Mouse (Mus musculus): ENCODE data around the gene Gnb1l. TPM values are rescaled to one million over a fixed set of nuclear protein-coding genes. Genes with fewer than 3 reads are reported as not detected.

Gnb1l gene
- total and polyA plus RNA-seq, 2 experiments from 2014 or later: 12.3 to 16.9 TPM

GRCm38 (mm10) chr16:18459335-18459954 is 39.1 kb upstream of the Gnb1l start:
- WGBS: 21% methylated on average over 12 of the region's 12 CpGs
- Histone ChIP-seq H3K4me1 (ENCODE audit: insufficient read depth) (no peaks in the 10 kb centered on the region; the same call in 1 of the 2 replicates), H3K27me3 (ENCODE audit: insufficient read depth, low read length) (no peaks in the 10 kb centered on the region), H3K9ac (peak overlapping the region; percentile 33; the same call in 1 of the 2 replicates), H3K36me3 (ENCODE audit: insufficient read depth) (peaks cover 13% of the 10 kb centered on the region; the same call in 1 of the 2 replicates), H3K27ac (ENCODE audit: low read depth, low read length) (no peak overlapping the region), H3K4me2 (ENCODE audit: low read depth) (peak overlapping the region; percentile 26), H3K9me3 (ENCODE audit: low read length) (no peaks in the 10 kb centered on the region), H3K4me3 (ENCODE audit: low read depth, low read length) (no peak overlapping the region)
- ATAC-seq: peak; percentile 46; the same call in 1 of the 2 replicates
- no peak for DNase-seq
- no peak for TF ChIP-seq CTCF (IDR thresholded peaks at IDR 0.05; ENCODE audit: low read depth)

DNA sequence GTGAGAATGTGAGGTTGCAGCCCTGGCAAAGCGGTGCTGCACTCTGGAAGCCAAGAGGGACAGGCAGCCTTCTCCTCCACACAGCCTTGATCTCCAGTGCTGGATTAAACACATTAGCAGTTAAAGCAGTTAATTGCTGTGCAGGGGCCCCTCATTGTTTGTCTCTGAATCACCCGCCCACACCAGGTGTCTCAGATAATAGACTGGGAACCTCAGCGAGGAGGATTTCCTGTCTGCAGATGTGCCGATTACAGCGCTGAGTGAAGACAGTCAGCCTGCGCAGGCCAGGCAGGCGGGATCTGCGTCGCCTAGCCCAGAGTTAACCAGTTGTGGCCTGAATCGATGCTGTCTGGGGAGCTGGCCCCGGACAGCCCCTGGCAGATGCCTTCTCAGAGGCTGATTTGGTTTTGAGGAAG is 38.5 kb upstream of the Gnb1l start:
- Histone ChIP-seq H3K27me3 (ENCODE audit: insufficient read depth, low read length) (no peaks in the 10 kb centered on the region), H3K9ac (peak overlapping the region; percentile 33; the same call in 1 of the 2 replicates), H3K4me3 (ENCODE audit: low read depth, low read length) (no peak overlapping the region), H3K36me3 (ENCODE audit: insufficient read depth) (peaks cover 11% of the 10 kb centered on the region; the same call in 1 of the 2 replicates), H3K4me1 (ENCODE audit: insufficient read depth) (no peaks in the 10 kb centered on the region; the same call in 1 of the 2 replicates), H3K4me2 (ENCODE audit: low read depth) (peak overlapping the region; percentile 26), H3K9me3 (ENCODE audit: low read length) (no peaks in the 10 kb centered on the region), H3K27ac (ENCODE audit: low read depth, low read length) (no peak overlapping the region; the same call in 1 of the 2 replicates)
- ATAC-seq (peak; percentile 86), DNase-seq (peak; percentile 58)
- no peak for TF ChIP-seq CTCF (IDR thresholded peaks at IDR 0.05; ENCODE audit: low read depth)
- 5% methylated on average over 11 of the region's 11 CpGs for WGBS

GRCm38 (mm10) chr16:18460826-18461225 is 37.7 kb upstream of the Gnb1l start:
- no peak overlapping the region for H3K4me2 ChIP-seq (ENCODE audit: low read depth)
- no peaks in the 10 kb centered on the region for H3K27me3 ChIP-seq (ENCODE audit: insufficient read depth, low read length)
- DNase-seq (no peak), ATAC-seq (no peak)
- no peaks in the 10 kb centered on the region for H3K9me3 ChIP-seq (ENCODE audit: low read length)
- no peak overlapping the region for H3K4me3 ChIP-seq (ENCODE audit: low read depth, low read length)
- H3K4me1 ChIP-seq (ENCODE audit: insufficient read depth): no peaks in the 10 kb centered on the region; the same call in 1 of the 2 replicates
- H3K36me3 ChIP-seq (ENCODE audit: insufficient read depth): peaks cover 11% of the 10 kb centered on the region; the same call in 1 of the 2 replicates
- 92% methylated on average over 3 of the region's 3 CpGs for WGBS
- no peak overlapping the region for H3K27ac ChIP-seq (ENCODE audit: low read depth, low read length)
- no peak overlapping the region for H3K9ac ChIP-seq
- TF ChIP-seq CTCF (IDR thresholded peaks at IDR 0.05; ENCODE audit: low read depth): no peak

- WGBS: 72% methylated on average over 9 of the region's 9 CpGs
Measured at GRCm38 (mm10) chr16:18462031-18462430, 36.5 kb upstream of the Gnb1l start.

DNA sequence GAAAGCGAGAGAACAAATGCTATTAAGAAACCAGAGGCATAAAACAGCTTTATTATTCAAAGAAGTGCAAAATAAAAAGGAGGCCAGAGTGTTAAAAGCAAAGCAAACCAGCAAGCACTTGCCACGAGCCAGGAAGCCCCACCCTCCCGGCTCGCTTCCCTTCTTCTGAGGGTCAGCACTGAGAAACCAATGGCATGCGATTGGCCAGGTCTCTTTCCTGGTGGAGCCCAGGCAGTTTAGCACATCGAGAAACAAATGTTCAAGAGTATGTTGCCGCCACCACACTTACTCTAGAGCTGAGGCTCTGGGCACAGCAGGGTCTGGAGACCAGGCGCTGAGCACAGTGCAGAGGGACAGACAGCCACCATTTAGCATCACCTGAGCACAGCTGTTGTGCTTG is 35.9 kb upstream of the Gnb1l start:
- H3K27me3 ChIP-seq (ENCODE audit: insufficient read depth, low read length): no peaks in the 10 kb centered on the region
- no peaks in the 10 kb centered on the region; the same call in 1 of the 2 replicates for H3K4me1 ChIP-seq (ENCODE audit: insufficient read depth)
- H3K36me3 ChIP-seq (ENCODE audit: insufficient read depth): 0 out of 2 replicates have a peak, but pooled peaks cover 4% of the 10 kb centered on the region
- H3K4me2 ChIP-seq (ENCODE audit: low read depth): no peak overlapping the region
- no peaks in the 10 kb centered on the region for H3K9me3 ChIP-seq (ENCODE audit: low read length)
- ATAC-seq (no peak), DNase-seq (no peak)
- no peak overlapping the region for H3K27ac ChIP-seq (ENCODE audit: low read depth, low read length)
- H3K9ac ChIP-seq: no peak overlapping the region
- no peak overlapping the region for H3K4me3 ChIP-seq (ENCODE audit: low read depth, low read length)
- TF ChIP-seq CTCF (IDR thresholded peaks at IDR 0.05; ENCODE audit: low read depth): no peak
- 55% methylated on average over 8 of the region's 8 CpGs for WGBS

More at GRCm38 (mm10) chr16:18462031-18462430, 36.5 kb upstream of the Gnb1l start:
- H3K36me3 ChIP-seq (ENCODE audit: insufficient read depth): peaks cover 7% of the 10 kb centered on the region; the same call in 1 of the 2 replicates
- no peak overlapping the region for H3K27ac ChIP-seq (ENCODE audit: low read depth, low read length)
- H3K9me3 ChIP-seq (ENCODE audit: low read length): no peaks in the 10 kb centered on the region
- H3K9ac ChIP-seq: no peak overlapping the region
- no peak for TF ChIP-seq CTCF (IDR thresholded peaks at IDR 0.05; ENCODE audit: low read depth)
- ATAC-seq (no peak), DNase-seq (no peak)
- no peaks in the 10 kb centered on the region; the same call in 1 of the 2 replicates for H3K4me1 ChIP-seq (ENCODE audit: insufficient read depth)
- H3K4me2 ChIP-seq (ENCODE audit: low read depth): no peak overlapping the region
- H3K4me3 ChIP-seq (ENCODE audit: low read depth, low read length): no peak overlapping the region
- H3K27me3 ChIP-seq (ENCODE audit: insufficient read depth, low read length): no peaks in the 10 kb centered on the region

DNA sequence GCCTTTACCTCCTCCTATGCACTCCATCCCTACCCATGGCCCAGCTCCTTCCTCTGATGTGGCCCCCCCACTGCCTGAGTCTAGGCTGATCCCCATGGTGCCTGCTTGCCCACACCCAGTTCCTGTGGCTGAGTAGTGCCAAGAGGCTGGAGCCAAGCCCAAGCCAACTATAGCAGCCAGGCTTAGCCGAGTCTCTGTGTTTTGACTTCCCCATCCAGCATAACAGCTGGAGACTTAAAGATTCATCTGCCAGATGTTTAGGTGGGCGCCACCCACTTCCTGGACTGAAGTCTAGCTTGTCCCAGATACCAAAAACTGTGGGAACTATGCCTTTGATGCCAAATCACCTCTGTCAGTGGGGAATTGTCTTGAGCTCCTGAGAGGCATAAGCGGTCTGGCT is 34.2 kb upstream of the Gnb1l start:
- H3K9me3 ChIP-seq (ENCODE audit: low read length): no peaks in the 10 kb centered on the region
- no peaks in the 10 kb centered on the region; the same call in 1 of the 2 replicates for H3K4me1 ChIP-seq (ENCODE audit: insufficient read depth)
- H3K4me2 ChIP-seq (ENCODE audit: low read depth): no peak overlapping the region
- ATAC-seq (no peak), DNase-seq (no peak)
- WGBS: 68% methylated on average over 3 of the region's 3 CpGs
- H3K4me3 ChIP-seq (ENCODE audit: low read depth, low read length): no peak overlapping the region
- 0 out of 2 replicates have a peak overlapping the region, but pooled peaks have one; percentile 35 for H3K27ac ChIP-seq (ENCODE audit: low read depth, low read length)
- H3K36me3 ChIP-seq (ENCODE audit: insufficient read depth): no peaks in the 10 kb centered on the region
- no peaks in the 10 kb centered on the region for H3K27me3 ChIP-seq (ENCODE audit: insufficient read depth, low read length)
- TF ChIP-seq CTCF (IDR thresholded peaks at IDR 0.05; ENCODE audit: low read depth): no peak
- no peak overlapping the region for H3K9ac ChIP-seq

GRCm38 (mm10) chr16:18470829-18471228 is 27.7 kb upstream of the Gnb1l start:
- no peak overlapping the region for H3K4me3 ChIP-seq (ENCODE audit: low read depth, low read length)
- 22% methylated on average over 1 of the region's 1 CpGs for WGBS
- H3K27me3 ChIP-seq (ENCODE audit: insufficient read depth, low read length): no peaks in the 10 kb centered on the region
- no peaks in the 10 kb centered on the region for H3K4me1 ChIP-seq (ENCODE audit: insufficient read depth)
- no peaks in the 10 kb centered on the region for H3K9me3 ChIP-seq (ENCODE audit: low read length)
- H3K4me2 ChIP-seq (ENCODE audit: low read depth): no peak overlapping the region
- no peak for TF ChIP-seq CTCF (IDR thresholded peaks at IDR 0.05; ENCODE audit: low read depth)
- H3K27ac ChIP-seq (ENCODE audit: low read depth, low read length): no peak overlapping the region
- DNase-seq (no peak), ATAC-seq (no peak)
- no peak overlapping the region for H3K9ac ChIP-seq
- H3K36me3 ChIP-seq (ENCODE audit: insufficient read depth): no peaks in the 10 kb centered on the region; the same call in 1 of the 2 replicates

Measured in forebrain, postnatal 0 days (tissue).